Mouse (Mus musculus) embryonic fibroblast, embryonic 13.5 days (primary cell): ENCODE measurements around the gene Klrb1c. TPM values are rescaled to one million over a fixed set of nuclear protein-coding genes. Genes with fewer than 3 reads are reported as not detected.

Source experiments
- H3K27ac ChIP-seq: 2 replicates; pipeline ENCODE4 v1.5.1; 2012; ENCODE audit warnings: low read length, control low read depth, inconsistent platforms; ENCODE audit not compliant: insufficient read depth
- H3K4me1 ChIP-seq: 2 replicates; pipeline ENCODE4 v1.6.1; 2011; ENCODE audit warnings: low read length; ENCODE audit not compliant: control insufficient read depth, insufficient read depth
- H3K4me3 ChIP-seq: 2 replicates; pipeline ENCODE4 v1.5.1; 2011; ENCODE audit warnings: mild to moderate bottlenecking, control low read depth, low read length; ENCODE audit not compliant: insufficient read depth
- CTCF ChIP-seq: IDR thresholded peaks from 2 replicates; pipeline ENCODE4 v1.5.1; 2011; ENCODE audit warnings: mild to moderate bottlenecking, control low read depth, low read length, moderate library complexity, borderline replicate concordance; ENCODE audit not compliant: insufficient read depth
- POLR2A ChIP-seq: IDR thresholded peaks from 2 replicates; pipeline ENCODE4 v1.6.1; 2011; ENCODE audit warnings: low read depth, mild to moderate bottlenecking, control low read depth, low read length, moderate library complexity
- polyA plus RNA-seq: library from polyadenylated mRNA; stranded (reverse); fragments of >200 nt; gene quantifications from 2 replicates; pipeline ENCODE4 v1.2.4, GENCODE M21; 2011; ENCODE audit warnings: low read depth; ENCODE audit not compliant: missing spikeins, insufficient read length

Gene Klrb1c
- polyA plus RNA-seq, result not detected in 2 replicates

- TF ChIP-seq POLR2A (no peak), CTCF (no peak)
- Histone ChIP-seq H3K27ac (no peak within 1 kb of the TSS), H3K4me3 (no peak within 1 kb of the TSS), H3K4me1 (no peaks in the 10 kb centered on the region)
Measured at GRCm38 (mm10) chr6:128789115-128789514, at the start of gene Klrb1c. Gene Klrb1c (minus strand): TSS chr6:128789215.

- no peaks in the 10 kb centered on the region for H3K4me1 ChIP-seq
- H3K4me3 ChIP-seq, result peak overlapping the region; percentile 93
- H3K27ac ChIP-seq, result 0 out of 2 replicates have a peak overlapping the region, but pooled peaks have one; percentile 32
- TF ChIP-seq CTCF, result no peak
Measured at GRCm38 (mm10) chr6:128837454-128838341, 48.7 kb upstream of the Klrb1c start.

- no peak for TF ChIP-seq POLR2A
- TF ChIP-seq CTCF, result no peak
- Histone ChIP-seq H3K4me1 (no peaks in the 10 kb centered on the region), H3K4me3 (peak overlapping the region; percentile 93), H3K27ac (no peak overlapping the region)
Measured at GRCm38 (mm10) chr6:128836955-128837334, 47.9 kb upstream of the Klrb1c start.

DNA sequence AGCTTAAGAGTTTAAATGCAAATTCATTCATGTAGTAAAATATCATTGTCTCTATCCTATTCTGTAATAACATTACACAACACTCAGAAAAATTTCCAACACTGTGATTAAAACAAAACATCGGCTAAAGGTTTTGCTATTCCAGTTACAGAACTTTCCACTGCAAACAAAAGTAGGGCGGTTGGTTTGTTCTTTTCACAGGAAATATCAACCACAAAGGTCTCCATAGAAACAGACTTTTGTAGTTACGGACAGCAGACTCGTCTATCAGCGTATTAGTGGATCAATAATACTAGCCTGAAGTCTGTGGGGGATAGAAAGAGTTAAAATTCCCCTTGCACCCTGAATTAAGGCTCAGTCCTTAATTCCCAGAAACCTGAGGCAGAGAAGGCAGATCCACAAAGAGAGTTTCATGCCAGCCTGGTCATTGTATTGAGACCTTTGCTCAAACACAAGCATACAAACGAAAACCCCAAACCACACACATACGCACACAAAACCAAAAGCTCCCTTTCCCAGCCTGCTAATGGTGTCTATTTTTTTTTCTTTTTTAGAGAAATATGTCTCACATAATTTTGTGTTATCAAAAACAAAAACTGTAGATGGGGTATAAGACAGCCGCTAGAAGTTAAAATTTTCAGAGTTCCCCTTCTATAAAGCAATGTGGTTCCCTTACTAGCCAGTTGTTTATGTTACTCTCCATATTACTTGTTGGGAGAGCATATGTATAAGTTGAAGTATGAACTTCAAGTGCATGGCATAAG is 47.4 kb upstream of the Klrb1c start:
- H3K4me1 ChIP-seq, result no peaks in the 10 kb centered on the region
- no peak overlapping the region for H3K27ac ChIP-seq
- TF ChIP-seq CTCF (no peak), POLR2A (no peak)
- H3K4me3 ChIP-seq, result no peak overlapping the region

DNA sequence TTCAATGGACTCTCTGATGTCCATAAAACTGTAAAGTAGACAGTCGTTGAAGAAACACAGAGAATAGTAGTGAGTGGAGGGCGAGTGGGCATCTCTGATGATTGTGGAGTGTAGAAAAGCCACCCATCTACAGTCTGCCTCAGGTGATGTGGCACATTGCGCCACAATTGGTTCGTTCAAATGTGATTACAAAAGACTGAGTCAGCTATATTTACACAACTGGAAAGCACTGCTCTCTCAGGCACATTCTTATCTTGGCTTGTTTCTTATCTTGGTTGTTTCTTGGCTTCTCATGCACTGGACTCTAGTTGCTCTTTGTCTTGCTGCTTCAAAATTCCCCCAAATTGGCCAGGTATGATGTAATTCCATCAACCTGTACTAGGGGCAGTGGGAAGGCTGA is 46.6 kb upstream of the Klrb1c start:
- Histone ChIP-seq H3K27ac (no peak overlapping the region), H3K4me3 (no peak overlapping the region), H3K4me1 (no peaks in the 10 kb centered on the region)
- TF ChIP-seq CTCF (no peak), POLR2A (no peak)

DNA sequence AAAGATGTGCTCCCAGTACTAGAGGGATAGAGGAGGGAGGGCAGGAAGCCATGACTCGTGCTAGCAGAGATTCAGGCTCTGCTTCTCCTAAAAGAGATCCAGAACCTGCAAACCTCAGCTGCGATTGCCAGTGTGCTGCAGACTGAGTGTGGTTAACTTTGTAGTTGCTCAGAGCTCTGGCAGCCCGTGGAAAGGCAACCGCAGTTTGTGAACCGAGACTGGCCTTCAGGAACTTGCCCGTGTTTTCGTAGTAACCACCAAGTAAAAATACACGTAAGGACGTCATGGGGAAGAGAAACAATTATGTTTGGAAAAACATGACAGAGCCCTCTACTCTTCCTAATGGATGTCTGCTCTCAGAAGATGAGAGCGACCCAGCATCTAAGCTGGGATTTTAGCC is 44.0 kb upstream of the Klrb1c start:
- H3K27ac ChIP-seq, result no peak overlapping the region
- TF ChIP-seq CTCF, result no peak
- TF ChIP-seq POLR2A, result no peak
- H3K4me1 ChIP-seq, result no peaks in the 10 kb centered on the region
- H3K4me3 ChIP-seq, result no peak overlapping the region

GRCm38 (mm10) chr6:128829837-128830236 is 40.8 kb upstream of the Klrb1c start:
- TF ChIP-seq CTCF, result no peak
- TF ChIP-seq POLR2A, result no peak
- no peaks in the 10 kb centered on the region for H3K4me1 ChIP-seq
- no peak overlapping the region for H3K27ac ChIP-seq
- no peak overlapping the region for H3K4me3 ChIP-seq

GRCm38 (mm10) chr6:128826781-128827180 is 37.8 kb upstream of the Klrb1c start:
- TF ChIP-seq CTCF (no peak), POLR2A (no peak)
- Histone ChIP-seq H3K4me3 (no peak overlapping the region), H3K27ac (no peak overlapping the region), H3K4me1 (no peaks in the 10 kb centered on the region)

- Histone ChIP-seq H3K27ac (no peak within 1 kb of the TSS), H3K4me3 (no peak within 1 kb of the TSS), H3K4me1 (no peaks in the 10 kb centered on the region)
- TF ChIP-seq CTCF (no peak), POLR2A (no peak)
Measured at GRCm38 (mm10) chr6:128826132-128826531, 37.1 kb upstream of the Klrb1c start, which contains the start of the genes Gm44511 and Klrb1b. Gene Gm44511 (minus strand): TSS chr6:128826315. Gene Klrb1b (minus strand): TSS chr6:128826331.

GRCm38 (mm10) chr6:128818083-128818802 is 29.2 kb upstream of the Klrb1c start:
- Histone ChIP-seq H3K27ac (no peak overlapping the region), H3K4me1 (no peaks in the 10 kb centered on the region), H3K4me3 (no peak overlapping the region)
- TF ChIP-seq CTCF, result no peak
- no peak for TF ChIP-seq POLR2A
